Mouse (Mus musculus) embryonic facial prominence, embryonic 11.5 days (tissue): Measurements from ENCODE around the gene Ubap1. TPM values are rescaled to one million over a fixed set of nuclear protein-coding genes. Genes with fewer than 3 reads are reported as not detected.

Source experiments
- ATAC-seq: fragments of 200-750 bp; cut with Nextera tagmentation; replicated peaks from 2 replicates; pipeline ENCODE4 v1.8.0; 2017; ENCODE audit warnings: low read depth; ENCODE audit not compliant: insufficient number of reproducible peaks, low FRiP score, low TSS enrichment
- DNase-seq: peaks from one replicate; pipeline ENCODE4 v3.0.0-alpha.2; 2015; ENCODE audit warnings: low spot score
- H3K27ac ChIP-seq: fragments of 300-500 bp; sonication (generic); replicated peaks from 2 replicates; pipeline ENCODE4 v1.5.1; 2014; ENCODE audit warnings: mild to moderate bottlenecking, low read depth, low read length, control low read depth
- H3K27me3 ChIP-seq: fragments of 300-500 bp; sonication (generic); 2 replicates; pipeline ENCODE4 v1.6.1; 2014; ENCODE audit warnings: mild to moderate bottlenecking, low read length, moderate library complexity, mixed read lengths; ENCODE audit not compliant: control insufficient read depth, insufficient read depth
- H3K36me3 ChIP-seq: fragments of 300-500 bp; sonication (generic); replicated peaks from 2 replicates; pipeline ENCODE4 v1.6.1; 2014; ENCODE audit warnings: low read depth, mild to moderate bottlenecking, low read length, moderate library complexity, mixed read lengths; ENCODE audit not compliant: control insufficient read depth, insufficient read depth
- H3K4me1 ChIP-seq: fragments of 300-500 bp; sonication (generic); 2 replicates; pipeline ENCODE4 v1.6.1; 2014; ENCODE audit warnings: low read length, mixed read lengths; ENCODE audit not compliant: control insufficient read depth, insufficient read depth
- H3K4me2 ChIP-seq: fragments of 300-500 bp; sonication (generic); 2 replicates; pipeline ENCODE4 v1.6.1; 2014; ENCODE audit warnings: low read depth, mild to moderate bottlenecking, control low read depth, low read length, moderate library complexity
- H3K4me3 ChIP-seq: fragments of 300-500 bp; sonication (generic); 2 replicates; pipeline ENCODE4 v1.5.1; 2014; ENCODE audit warnings: low read depth, low read length, control low read depth
- H3K9ac ChIP-seq: fragments of 300-500 bp; sonication (generic); replicated peaks from 2 replicates; pipeline ENCODE4 v1.6.1; 2014; ENCODE audit warnings: mild to moderate bottlenecking, control low read depth, low read length
- H3K9me3 ChIP-seq: fragments of 300-500 bp; sonication (generic); replicated peaks from 2 replicates; pipeline ENCODE4 v1.6.1; 2016; ENCODE audit warnings: mild to moderate bottlenecking, low read length, inconsistent platforms, mixed read lengths; ENCODE audit not compliant: control insufficient read depth
- WGBS: fragments of 180-500 bp; shearing (Covaris S2); extraction: QIAGEN DNeasy Blood & Tissue Kit; methylation state at CpG from one replicate; pipeline ENCODE4 v1.1.7; 2014; 5-methylcytosine and 5-hydroxymethylcytosine counted together
- polyA plus RNA-seq: library from polyadenylated mRNA; unstranded; fragments of >200 nt; fragmentation: Nextera tagmentation; extraction: Ambion mirVana; gene quantifications from 2 replicates; pipeline ENCODE4 v1.2.1, GENCODE M21; 2014

Ubap1 gene
- polyA plus RNA-seq, 1 experiment from 2014 or later = 80.3 TPM

- DNase-seq (no peak), ATAC-seq (no peak)
- Histone ChIP-seq H3K4me2 (no peak overlapping the region), H3K27ac (no peak overlapping the region), H3K4me3 (no peak overlapping the region), H3K9ac (no peak overlapping the region), H3K9me3 (no peaks in the 10 kb centered on the region), H3K4me1 (no peaks in the 10 kb centered on the region), H3K36me3 (no peaks in the 10 kb centered on the region), H3K27me3 (no peaks in the 10 kb centered on the region)
- 76% methylated on average over 11 of the region's 11 CpGs for WGBS
Measured at GRCm38 (mm10) chr4:41340912-41341550, 7.8 kb upstream of the Ubap1 start.

- Histone ChIP-seq H3K9me3 (no peaks in the 10 kb centered on the region), H3K9ac (no peak overlapping the region), H3K4me3 (no peak overlapping the region), H3K27ac (no peak overlapping the region), H3K4me1 (no peaks in the 10 kb centered on the region), H3K36me3 (no peaks in the 10 kb centered on the region), H3K4me2 (no peak overlapping the region), H3K27me3 (no peaks in the 10 kb centered on the region)
- WGBS = 63% methylated on average over 2 of the region's 2 CpGs
- DNase-seq (no peak), ATAC-seq (no peak)
Measured at GRCm38 (mm10) chr4:41346011-41346410, 2.8 kb upstream of the Ubap1 start.

- Histone ChIP-seq H3K4me1 (no peaks in the 10 kb centered on the region), H3K27ac (no peak overlapping the region), H3K9ac (no peak overlapping the region), H3K9me3 (no peaks in the 10 kb centered on the region), H3K4me3 (no peak overlapping the region), H3K27me3 (no peaks in the 10 kb centered on the region), H3K4me2 (no peak overlapping the region), H3K36me3 (peaks cover 2% of the 10 kb centered on the region; the same call in 1 of the 2 replicates)
- 67% methylated on average over 3 of the region's 5 CpGs for WGBS
- DNase-seq (no peak), ATAC-seq (no peak)
Measured at GRCm38 (mm10) chr4:41347839-41348238, 957 bp upstream of the Ubap1 start.

GRCm38 (mm10) chr4:41349199-41349591 is 399 bp downstream of the Ubap1 start:
- ATAC-seq (peak; percentile 71), DNase-seq (no peak)
- Histone ChIP-seq H3K27ac (peak overlapping the region; percentile 63), H3K4me2 (peak overlapping the region; percentile 34), H3K9me3 (no peaks in the 10 kb centered on the region), H3K9ac (peak overlapping the region; percentile 69), H3K4me3 (peak overlapping the region; percentile 79), H3K27me3 (no peaks in the 10 kb centered on the region), H3K36me3 (peaks cover 3% of the 10 kb centered on the region; the same call in 1 of the 2 replicates), H3K4me1 (no peaks in the 10 kb centered on the region)
- under 1% methylated on average over 28 of the region's 28 CpGs for WGBS

- no peaks in the 10 kb centered on the region for H3K27me3 ChIP-seq
- no peaks in the 10 kb centered on the region for H3K9me3 ChIP-seq
- WGBS = 96% methylated on average over 4 of the region's 4 CpGs
- no peak for ATAC-seq
- no peak overlapping the region for H3K9ac ChIP-seq
- DNase-seq = no peak
- no peak overlapping the region for H3K4me3 ChIP-seq
- no peaks in the 10 kb centered on the region for H3K4me1 ChIP-seq
- H3K27ac ChIP-seq = no peak overlapping the region
- H3K4me2 ChIP-seq = no peak overlapping the region
- H3K36me3 ChIP-seq = peaks cover 3% of the 10 kb centered on the region; the same call in 1 of the 2 replicates
Measured at GRCm38 (mm10) chr4:41352758-41353157, 4.0 kb downstream of the Ubap1 start.

GRCm38 (mm10) chr4:41353265-41353664 is 4.5 kb downstream of the Ubap1 start:
- Histone ChIP-seq H3K9ac (no peak overlapping the region), H3K4me3 (no peak overlapping the region), H3K27me3 (no peaks in the 10 kb centered on the region), H3K36me3 (peaks cover 3% of the 10 kb centered on the region; the same call in 1 of the 2 replicates), H3K4me2 (no peak overlapping the region), H3K27ac (no peak overlapping the region), H3K9me3 (no peaks in the 10 kb centered on the region), H3K4me1 (no peaks in the 10 kb centered on the region)
- ATAC-seq (no peak), DNase-seq (no peak)
- WGBS = 81% methylated on average over 1 of the region's 1 CpGs

GRCm38 (mm10) chr4:41357154-41357553 is 8.4 kb downstream of the Ubap1 start:
- Histone ChIP-seq H3K4me3 (no peak overlapping the region), H3K9me3 (no peaks in the 10 kb centered on the region), H3K27me3 (no peaks in the 10 kb centered on the region), H3K36me3 (peaks cover 3% of the 10 kb centered on the region; the same call in 1 of the 2 replicates), H3K4me2 (no peak overlapping the region), H3K4me1 (no peaks in the 10 kb centered on the region), H3K9ac (no peak overlapping the region), H3K27ac (no peak overlapping the region)
- DNase-seq (no peak), ATAC-seq (no peak)
- 56% methylated on average over 2 of the region's 2 CpGs for WGBS

- no peaks in the 10 kb centered on the region for H3K9me3 ChIP-seq
- H3K27ac ChIP-seq = no peak overlapping the region
- H3K4me3 ChIP-seq = no peak overlapping the region
- no peak overlapping the region for H3K9ac ChIP-seq
- no peaks in the 10 kb centered on the region for H3K36me3 ChIP-seq
- no peaks in the 10 kb centered on the region for H3K27me3 ChIP-seq
- DNase-seq = no peak
- ATAC-seq = no peak
- H3K4me1 ChIP-seq = no peaks in the 10 kb centered on the region
- no peak overlapping the region for H3K4me2 ChIP-seq
- 87% methylated on average over 2 of the region's 2 CpGs for WGBS
Measured at GRCm38 (mm10) chr4:41358669-41359068, 9.9 kb downstream of the Ubap1 start.
